ENCODE assay signal across 19 mouse cellular contexts in the genomic region with DNA sequence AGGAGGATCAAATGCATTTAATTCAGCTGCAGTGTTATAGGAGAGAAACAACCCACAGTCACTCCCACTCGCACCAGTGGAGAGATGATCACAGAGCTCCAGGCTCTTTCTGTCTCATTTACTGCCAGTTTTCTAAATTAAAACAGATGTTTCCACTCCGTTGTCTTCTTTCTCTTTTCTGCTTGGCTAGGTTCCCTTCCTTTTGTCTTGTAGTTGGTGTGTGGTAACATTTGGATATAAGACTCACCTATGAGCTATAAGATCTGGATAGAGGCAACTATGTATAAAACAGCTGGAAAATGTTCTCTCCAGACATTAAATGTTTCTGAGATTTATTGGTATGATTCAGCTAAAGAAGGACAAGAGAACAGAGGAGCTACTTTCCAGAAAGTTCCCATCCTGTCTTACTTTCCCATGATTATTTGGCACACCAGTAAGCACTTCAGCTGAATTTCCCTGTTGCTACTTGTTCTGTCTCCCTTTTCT.
DNase-seq lines count a peak whose midpoint lies in the region; ATAC-seq and TF ChIP-seq lines count a peak whose summit lies in the region.
"Had no signal": no experiment of that assay in that cellular context is flagged by ENCODE, and none has a peak within 500 bp of the region (broad histone marks: within the 10 kb centered on the region; RNA-seq: fewer than 3 reads in every experiment).

No protein-coding gene starts in this region.

- H3K27ac ChIP-seq in lung, embryonic 14.5 days (ENCODE audit: low read depth): peak overlapping the region; percentile 36; the same call in 1 of the 2 replicates
- H3K27ac ChIP-seq in stomach, embryonic 15.5 days: no peak overlapping the region
- H3K27ac ChIP-seq in stomach, postnatal 0 days (replicated peaks): no peak overlapping the region
- H3K27ac ChIP-seq: hindbrain, embryonic 13.5 days; liver, embryonic 12.5 days; neural tube, embryonic 12.5 days had no signal

- no peak for TF ChIP-seq EP300 in stomach, postnatal 0 days (optimal IDR thresholded peaks at IDR 0.05)

- ATAC-seq in lung, embryonic 14.5 days (ENCODE audit: insufficient read depth): peak; percentile 75
- ATAC-seq in stomach, embryonic 15.5 days (ENCODE audit: insufficient read depth, low FRiP score, low read depth): peak; percentile 31; the same call in 1 of the 2 replicates
- no peak for ATAC-seq in stomach, postnatal 0 days (ENCODE audit: low FRiP score, low TSS enrichment)
- no peak for ATAC-seq in cerebellum, adult (ENCODE audit: insufficient number of reproducible peaks, low FRiP score, low TSS enrichment)
- ATAC-seq: forebrain, embryonic 16.5 days; liver, embryonic 12.5 days; Patski had no signal

- no peak overlapping the region for H3K4me3 ChIP-seq in lung, embryonic 14.5 days (ENCODE audit: low read depth, low read length)
- no peak overlapping the region for H3K4me3 ChIP-seq in stomach, embryonic 15.5 days (replicated peaks)
- H3K4me3 ChIP-seq in stomach, postnatal 0 days (ENCODE audit: low read depth, low read length): no peak overlapping the region
- H3K4me3 ChIP-seq: hindbrain, embryonic 13.5 days; liver, embryonic 12.5 days; neural tube, embryonic 12.5 days had no signal

- TF ChIP-seq CTCF in lung, embryonic 14.5 days (IDR thresholded peaks at IDR 0.05; ENCODE audit: low read depth): no peak
- TF ChIP-seq CTCF in stomach, postnatal 0 days (IDR thresholded peaks at IDR 0.05; ENCODE audit: low read depth): no peak

- no peak overlapping the region for H3K4me2 ChIP-seq in lung, embryonic 14.5 days
- no peak overlapping the region for H3K4me2 ChIP-seq in stomach, embryonic 15.5 days
- no peak overlapping the region for H3K4me2 ChIP-seq in stomach, postnatal 0 days (replicated peaks; ENCODE audit: low read depth)
- H3K4me2 ChIP-seq: hindbrain, embryonic 13.5 days; liver, embryonic 12.5 days; neural tube, embryonic 12.5 days had no signal

- no peak overlapping the region for H3K9ac ChIP-seq in lung, embryonic 14.5 days
- no peak overlapping the region for H3K9ac ChIP-seq in stomach, embryonic 15.5 days
- H3K9ac ChIP-seq in stomach, postnatal 0 days (ENCODE audit: low read length): no peak overlapping the region
- H3K9ac ChIP-seq: hindbrain, embryonic 13.5 days; liver, embryonic 12.5 days; neural tube, embryonic 12.5 days had no signal

- no peaks in the 10 kb centered on the region for H3K4me1 ChIP-seq in lung, embryonic 14.5 days (ENCODE audit: insufficient read depth)
- H3K4me1 ChIP-seq in stomach, embryonic 15.5 days: no peaks in the 10 kb centered on the region
- H3K4me1 ChIP-seq in stomach, postnatal 0 days (replicated peaks; ENCODE audit: control insufficient read depth, insufficient read depth): no peaks in the 10 kb centered on the region
- H3K4me1 ChIP-seq: hindbrain, embryonic 13.5 days; liver, embryonic 12.5 days; neural tube, embryonic 12.5 days had no signal

- H3K9me3 ChIP-seq in lung, embryonic 14.5 days (ENCODE audit: low read depth, low read length): no peaks in the 10 kb centered on the region
- no peaks in the 10 kb centered on the region for H3K9me3 ChIP-seq in stomach, embryonic 15.5 days
- no peaks in the 10 kb centered on the region for H3K9me3 ChIP-seq in stomach, postnatal 0 days (ENCODE audit: control insufficient read depth, low read length)
- H3K9me3 ChIP-seq: hindbrain, embryonic 13.5 days; liver, embryonic 12.5 days; neural tube, embryonic 12.5 days had no signal

- peak; percentile 21 to 42 for DNase-seq in frontal cortex, adult 2 months (ENCODE audit: extremely low spot score in 1 of 2, low spot score in 1 of 2)
- no peak for DNase-seq in frontal cortex, postnatal 14 days (ENCODE audit: low spot score in 2 of 2)
- peak; percentile 62 for DNase-seq in lung, embryonic 14.5 days
- DNase-seq in lung, postnatal 4 days: no peak
- DNase-seq in stomach, postnatal 0 days (ENCODE audit: low spot score): no peak
- DNase-seq in adipocyte (ENCODE audit: low spot score): no peak
- DNase-seq: cerebellum, adult 11-12 months; gastrocnemius, postnatal 14 days; heart, postnatal 10 days; kidney, adult 11 months; spleen, adult 18-20 months; thymus, postnatal 36 days had no signal

- H3K36me3 ChIP-seq in lung, embryonic 14.5 days (ENCODE audit: insufficient read depth): no peaks in the 10 kb centered on the region
- no peaks in the 10 kb centered on the region for H3K36me3 ChIP-seq in stomach, embryonic 15.5 days
- no peaks in the 10 kb centered on the region for H3K36me3 ChIP-seq in stomach, postnatal 0 days (ENCODE audit: control insufficient read depth, insufficient read depth, low read length)
- H3K36me3 ChIP-seq: hindbrain, embryonic 13.5 days; liver, embryonic 12.5 days; neural tube, embryonic 12.5 days had no signal

- no peaks in the 10 kb centered on the region for H3K27me3 ChIP-seq in lung, embryonic 14.5 days (ENCODE audit: insufficient read depth, low read length)
- no peaks in the 10 kb centered on the region for H3K27me3 ChIP-seq in stomach, embryonic 15.5 days (replicated peaks)
- H3K27me3 ChIP-seq in stomach, postnatal 0 days (ENCODE audit: control insufficient read depth, insufficient read depth, low read length): no peaks in the 10 kb centered on the region
- H3K27me3 ChIP-seq: hindbrain, embryonic 13.5 days; liver, embryonic 12.5 days; neural tube, embryonic 12.5 days; Patski had no signal

- 45% methylated on average over 2 of the region's 2 CpGs for WGBS in lung, embryonic 14.5 days
- WGBS in stomach, embryonic 15.5 days: 48% methylated on average over 2 of the region's 2 CpGs
- 35% methylated on average over 2 of the region's 2 CpGs for WGBS in stomach, postnatal 0 days

Comparison
In these comparisons a context has a peak if more than half of its experiments do, and no peak if none do; other contexts are left out.
1. DNase-seq: peak in frontal cortex, adult 2 months (2 of 2) and lung, embryonic 14.5 days (single experiment); none in frontal cortex, postnatal 14 days (0 of 2), lung, postnatal 4 days (0 of 2), stomach, postnatal 0 days (single experiment) and adipocyte (single experiment).
2. ATAC-seq: peak in lung, embryonic 14.5 days (single experiment) and stomach, embryonic 15.5 days (single experiment); none in stomach, postnatal 0 days (single experiment) and cerebellum, adult (single experiment).